Mouse (Mus musculus): ENCODE measurements around the gene Tppp. TPM values are rescaled to one million over a fixed set of nuclear protein-coding genes. Genes with fewer than 3 reads are reported as not detected.

Gene Tppp
- 3.8 TPM for polyA plus RNA-seq (2015; fragmentation: Illumina TruSeq; extraction: RNeasy Lipid Tissue Mini Kit (QIAGEN cat#74804); ENCODE audit: insufficient read depth, low replicate concordance)

GRCm38 (mm10) chr13:74008948-74009718 is at the start of gene Tppp:
Gene Tppp (plus strand): TSS chr13:74009407.

DNA sequence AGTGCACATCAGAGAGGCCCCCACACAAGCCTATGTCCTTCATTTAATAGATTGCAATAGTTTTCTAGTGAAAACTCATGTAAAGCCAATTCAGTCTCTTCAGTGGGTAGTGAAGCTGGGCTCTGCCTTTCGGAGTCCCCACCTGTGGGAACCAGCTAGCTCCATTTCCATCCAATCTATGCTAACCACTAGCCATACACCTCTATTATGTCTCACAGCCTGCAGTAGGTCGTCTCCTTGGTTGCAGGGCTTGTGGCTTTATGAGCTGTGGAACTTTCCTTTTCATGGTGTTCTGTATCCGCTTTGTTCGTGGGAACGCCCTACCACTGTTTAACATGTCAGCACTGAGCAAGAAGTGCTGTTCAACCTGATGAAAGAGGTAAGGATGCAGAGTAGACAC is 45.7 kb upstream of the Tppp start, which contains the start of gene Zdhhc11:
TSS of gene Zdhhc11 (plus strand) at position 301 of the 400 bp plus-strand sequence.

DNA sequence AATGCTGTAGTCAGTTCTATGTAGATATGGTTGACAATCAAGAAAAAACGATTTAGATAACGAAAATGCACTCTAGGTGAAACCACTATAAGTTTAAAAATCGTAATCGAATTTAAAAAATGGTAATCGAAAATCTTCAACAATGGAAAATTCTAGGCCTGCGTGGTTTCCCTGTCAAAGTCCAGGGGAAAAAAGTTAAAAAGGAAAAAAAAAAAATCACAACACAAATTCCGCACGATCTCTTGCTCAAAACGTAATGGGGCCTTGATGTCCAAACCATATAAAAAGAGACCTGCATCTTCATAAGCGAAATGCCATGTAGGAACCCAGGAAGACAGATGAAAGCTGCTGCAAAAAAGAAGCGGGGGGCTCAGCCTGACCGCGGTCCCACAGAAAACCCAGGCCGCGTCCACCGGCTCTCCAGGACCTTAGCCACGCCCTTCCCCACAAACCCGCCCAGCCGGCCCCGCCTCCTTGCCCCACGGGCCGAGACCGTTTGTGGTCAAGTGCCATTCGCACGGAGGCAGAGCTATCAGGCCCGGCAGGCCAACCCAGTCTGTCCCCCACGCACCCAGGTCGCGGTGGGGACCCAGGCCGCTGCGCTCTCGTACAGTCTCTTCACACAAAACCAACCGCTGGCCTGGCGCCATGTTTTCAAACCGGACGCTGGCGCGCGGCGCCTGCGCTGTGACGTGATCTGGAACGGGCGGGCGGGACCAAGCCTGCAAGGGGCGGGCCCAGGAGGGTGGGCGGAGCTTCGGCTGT is 52.6 kb downstream of the Tppp start, which contains the start of gene Cep72:
TSS of gene Cep72 (minus strand) at position 687 of the 765 bp plus-strand sequence.

Other genes with a start within 250 kb of the Tppp start
- gene Nkd2, start 161.8 kb upstream of the Tppp start, polyA plus RNA-seq (2015; fragmentation: Illumina TruSeq; extraction: RNeasy Lipid Tissue Mini Kit (QIAGEN cat#74804); ENCODE audit: insufficient read depth, low replicate concordance), result 2.6 TPM
- gene Trip13, start 71.6 kb upstream of the Tppp start, polyA plus RNA-seq (2015; fragmentation: Illumina TruSeq; extraction: RNeasy Lipid Tissue Mini Kit (QIAGEN cat#74804); ENCODE audit: insufficient read depth, low replicate concordance), result 7.5 TPM
- 85.6 TPM for gene Brd9, start 71.6 kb upstream of the Tppp start, polyA plus RNA-seq (2015; fragmentation: Illumina TruSeq; extraction: RNeasy Lipid Tissue Mini Kit (QIAGEN cat#74804); ENCODE audit: insufficient read depth, low replicate concordance)
- not detected for gene Zdhhc11, start 45.6 kb upstream of the Tppp start, polyA plus RNA-seq (2015; fragmentation: Illumina TruSeq; extraction: RNeasy Lipid Tissue Mini Kit (QIAGEN cat#74804); ENCODE audit: insufficient read depth, low replicate concordance)
- gene Cep72, start 52.9 kb downstream of the Tppp start, polyA plus RNA-seq (2015; fragmentation: Illumina TruSeq; extraction: RNeasy Lipid Tissue Mini Kit (QIAGEN cat#74804); ENCODE audit: insufficient read depth, low replicate concordance), result 8.0 TPM
- not detected for gene Slc9a3, start 112.0 kb downstream of the Tppp start, polyA plus RNA-seq (2015; fragmentation: Illumina TruSeq; extraction: RNeasy Lipid Tissue Mini Kit (QIAGEN cat#74804); ENCODE audit: insufficient read depth, low replicate concordance)
- gene Exoc3, start 199.3 kb downstream of the Tppp start, polyA plus RNA-seq (2015; fragmentation: Illumina TruSeq; extraction: RNeasy Lipid Tissue Mini Kit (QIAGEN cat#74804); ENCODE audit: insufficient read depth, low replicate concordance), result 42.0 TPM

Data from spleen, adult 10 weeks (tissue).